Mouse (Mus musculus): ENCODE measurements around the gene Man1a.

DNA sequence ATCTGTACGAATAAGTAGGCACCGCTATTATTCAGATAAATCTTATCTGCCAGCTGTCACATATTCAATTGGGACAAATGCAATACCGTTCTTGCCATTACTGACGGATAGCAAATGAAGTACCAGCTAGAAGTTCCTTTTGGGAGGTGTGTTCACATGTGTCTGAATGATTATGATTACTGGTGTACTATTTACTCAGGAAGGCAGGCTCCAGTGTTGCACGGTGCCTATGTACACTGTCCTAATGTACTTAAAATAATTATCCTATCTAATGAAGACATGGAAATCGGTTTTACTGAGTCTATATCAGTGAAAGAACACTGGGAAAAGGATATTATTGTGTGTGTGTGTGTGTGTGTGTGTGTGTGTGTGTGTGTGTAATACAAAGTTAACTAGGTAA lies 160.7 kb downstream of the Man1a start:
- no peak for TF ChIP-seq POLR2A (IDR thresholded peaks at IDR 0.05; ENCODE audit: borderline replicate concordance, extremely low read depth, insufficient read depth, insufficient read length, poor library complexity, severe bottlenecking)
- TF ChIP-seq CTCF (IDR thresholded peaks at IDR 0.05; ENCODE audit: borderline replicate concordance, extremely low read depth, insufficient read depth, insufficient read length): no peak

Measured in brain, embryonic 14.5 days (tissue).